Mouse (Mus musculus) heart, postnatal 36 days (tissue): ENCODE measurements around the gene Ppara. TPM values are rescaled to one million over a fixed set of nuclear protein-coding genes. Genes with fewer than 3 reads are reported as not detected.

Experiments used
- DNase-seq, 2 experiments: peaks; one replicate each; pipeline ENCODE4 v3.0.0; 2021 to 2022
- intact Hi-C: fragments of 180-260 bp; cut with DNase I; formaldehyde crosslinking; loops from one replicate; pipeline ENCODE4 v1.15.1; 2025
- microRNA-seq, 2 experiments: library from miRNA; unstranded; fragments of <30 nt; microRNA quantifications; one replicate each; pipeline ENCODE4 v1.2.0; 2021; ENCODE audit warnings: borderline number of aligned reads in 2 of 2
- total RNA-seq, 2 experiments: library from RNA; stranded (reverse); gene quantifications; 2 replicates each; pipeline ENCODE4 v1.2.3; 2021

Gene Ppara
- total RNA-seq, 2 experiments from 2014 or later: 39.3 to 53.4 TPM

- DNase-seq: no peak
- intact Hi-C loops: no loop called here
These were observed 93.3 kb downstream of the Ppara start for GRCm38 (mm10) chr15:85828071-85828470.

GRCm38 (mm10) chr15:85829470-85829869, 94.7 kb downstream of the Ppara start:
- DNase-seq: no peak
- intact Hi-C loops: no loop called here

- peak; percentile 82 to 85 for DNase-seq
- intact Hi-C loops: no loop called here
These were observed 97.3 kb downstream of the Ppara start, which contains the start of gene Ttc38 for GRCm38 (mm10) chr15:85831954-85832590. TSS of gene Ttc38 (plus strand) at chr15:85832306.

GRCm38 (mm10) chr15:85832599-85832998, 97.8 kb downstream of the Ppara start:
- intact Hi-C loops: no loop called here

GRCm38 (mm10) chr15:85835335-85835734, 100.6 kb downstream of the Ppara start:
- intact Hi-C loops: no loop called here
- no peak for DNase-seq

More at GRCm38 (mm10) chr15:85832599-85832998, 97.8 kb downstream of the Ppara start:
- DNase-seq: no peak

- intact Hi-C loops: no loop called here
- DNase-seq: no peak
These were observed 102.1 kb downstream of the Ppara start for GRCm38 (mm10) chr15:85836887-85837286.

- peak; percentile 25 to 28 for DNase-seq
These were observed 106.2 kb downstream of the Ppara start for GRCm38 (mm10) chr15:85840983-85841382.

GRCm38 (mm10) chr15:85841796-85842360, 107.1 kb downstream of the Ppara start:
- no peak for DNase-seq
- intact Hi-C loops: loop anchor here (1.0 kb wide), 1 partner anchor 126 kb away; no protein-coding TSS in a partner anchor

More at GRCm38 (mm10) chr15:85840983-85841382, 106.2 kb downstream of the Ppara start:
- intact Hi-C loops: loop anchor here (1.0 kb wide), 1 partner anchor 125 kb away; no protein-coding TSS in a partner anchor

GRCm38 (mm10) chr15:85845071-85845470, 110.3 kb downstream of the Ppara start:
- no peak for DNase-seq
- intact Hi-C loops: no loop called here

- intact Hi-C loops: no loop called here
- DNase-seq: no peak
These were observed 117.0 kb downstream of the Ppara start for GRCm38 (mm10) chr15:85851656-85852392.

Small RNA genes lying within 50 kb of the gene (microRNA-seq; reads per million reads assigned to microRNA genes)
- 61,728 to 68,452 reads per million in 2 experiments for gene Mirlet7b
- gene Mirlet7c-2: 1,669 to 1,797 reads per million in 2 experiments

Other genes with a start within 250 kb of the Ppara start
- not detected for gene 7530416G11Rik, start 231.8 kb upstream of the Ppara start, total RNA-seq
- gene Wnt7b, start 152.5 kb upstream of the Ppara start, total RNA-seq: under 1 TPM; 0.11 to 0.25 TPM
- gene Cdpf1, start 76.7 kb downstream of the Ppara start, total RNA-seq: 10 to 100 TPM; 35.6 to 41.4 TPM
- gene Pkdrej, start 86.8 kb downstream of the Ppara start, total RNA-seq: 1 to 10 TPM; 2.7 to 3.8 TPM
- gene Ttc38, start 97.3 kb downstream of the Ppara start, total RNA-seq: 10 to 100 TPM; 13.9 to 21.5 TPM
- gene Gtse1, start 124.8 kb downstream of the Ppara start, total RNA-seq: under 1 TPM; 0.17 to 0.46 TPM
- gene Trmu, start 144.3 kb downstream of the Ppara start, total RNA-seq: 10 to 100 TPM; 17.3 to 21.0 TPM